Mouse (Mus musculus): ENCODE measurements around the gene 1810024B03Rik. TPM values are rescaled to one million over a fixed set of nuclear protein-coding genes. Genes with fewer than 3 reads are reported as not detected.
"Not testable (repeated sequence)": the region's sequence is repeated elsewhere in the genome, so short reads cannot be mapped to it uniquely, and the experiment has no call there.

1810024B03Rik gene
- polyA plus RNA-seq, 1 experiment from 2014 or later: 1.4 TPM

GRCm38 (mm10) chr2:127208452-127208769 is 331 bp upstream of the 1810024B03Rik start:
- H3K4me1 ChIP-seq (ENCODE audit: control insufficient read depth in 2 of 2, insufficient read depth in 2 of 2, low read length in 2 of 2): peaks cover 2 to 9% of the 10 kb centered on the region in 2 experiments; a peak in 3 of 4 replicates
- H3K27me3 ChIP-seq (ENCODE audit: control insufficient read depth, insufficient read depth, low read length): no peaks in the 10 kb centered on the region
- H3K9me3 ChIP-seq (ENCODE audit: control insufficient read depth, low read length): no peaks in the 10 kb centered on the region
- H3K36me3 ChIP-seq (ENCODE audit: control insufficient read depth, insufficient read depth, low read length): peaks cover 46% of the 10 kb centered on the region
- peak overlapping the region; percentile 83 for H3K9ac ChIP-seq (ENCODE audit: low read length)
- ATAC-seq (ENCODE audit: insufficient number of reproducible peaks, insufficient read depth, low FRiP score, low read depth): 0 out of 2 replicates have a peak, but pooled peaks have one; percentile 8
- under 1% methylated on average over 17 of the region's 17 CpGs for WGBS
- H3K4me3 ChIP-seq (ENCODE audit: control insufficient read depth in 1 of 2, insufficient read depth in 1 of 2, low read depth in 1 of 2, low read length in 2 of 2): peak overlapping the region; percentile 71 to 76
- H3K27ac ChIP-seq (replicated peaks in 1 of 2; ENCODE audit: control insufficient read depth in 1 of 2, insufficient read depth in 1 of 2, low read depth in 2 of 2, low read length in 2 of 2): peak overlapping the region; percentile 2 to 34; a peak in 1 of 4 replicates
- H3K4me2 ChIP-seq (ENCODE audit: low read length): peak overlapping the region; percentile 73

- Histone ChIP-seq H3K9me3 (ENCODE audit: control insufficient read depth, low read length) (no peaks in the 10 kb centered on the region), H3K4me1 (ENCODE audit: control insufficient read depth in 2 of 2, insufficient read depth in 2 of 2, low read length in 2 of 2) (peaks cover 2 to 9% of the 10 kb centered on the region in 2 experiments; a peak in 3 of 4 replicates), H3K36me3 (ENCODE audit: control insufficient read depth, insufficient read depth, low read length) (peaks cover 37% of the 10 kb centered on the region), H3K27me3 (ENCODE audit: control insufficient read depth, insufficient read depth, low read length) (no peaks in the 10 kb centered on the region), H3K4me2 (ENCODE audit: low read length) (no peak overlapping the region), H3K27ac (replicated peaks in 1 of 2; ENCODE audit: control insufficient read depth in 1 of 2, insufficient read depth in 1 of 2, low read depth in 2 of 2, low read length in 2 of 2) (no peak overlapping the region), H3K9ac (ENCODE audit: low read length) (no peak overlapping the region), H3K4me3 (ENCODE audit: control insufficient read depth in 1 of 2, insufficient read depth in 1 of 2, low read depth in 1 of 2, low read length in 2 of 2) (no peak overlapping the region)
- 94% methylated on average over 2 of the region's 2 CpGs for WGBS
- no peak for ATAC-seq (ENCODE audit: insufficient number of reproducible peaks, insufficient read depth, low FRiP score, low read depth)
Measured at GRCm38 (mm10) chr2:127206916-127207315, 1.2 kb downstream of the 1810024B03Rik start.

- H3K36me3 ChIP-seq (ENCODE audit: control insufficient read depth, insufficient read depth, low read length): peaks cover 29% of the 10 kb centered on the region
- H3K27me3 ChIP-seq (ENCODE audit: control insufficient read depth, insufficient read depth, low read length); H3K9me3 ChIP-seq (ENCODE audit: control insufficient read depth, low read length); H3K9ac ChIP-seq (ENCODE audit: low read length); H3K27ac ChIP-seq (replicated peaks in 1 of 2; ENCODE audit: control insufficient read depth in 1 of 2, insufficient read depth in 1 of 2, low read depth in 2 of 2, low read length in 2 of 2); H3K4me2 ChIP-seq (ENCODE audit: low read length); H3K4me3 ChIP-seq (ENCODE audit: control insufficient read depth in 1 of 2, insufficient read depth in 1 of 2, low read depth in 1 of 2, low read length in 2 of 2); ATAC-seq (ENCODE audit: insufficient number of reproducible peaks, insufficient read depth, low FRiP score, low read depth); H3K4me1 ChIP-seq (ENCODE audit: control insufficient read depth in 2 of 2, insufficient read depth in 2 of 2, low read length in 2 of 2): not testable (repeated sequence)
- 90% methylated on average over 4 of the region's 4 CpGs for WGBS
Measured at GRCm38 (mm10) chr2:127205936-127206335, 2.1 kb downstream of the 1810024B03Rik start.

GRCm38 (mm10) chr2:127204932-127205331 is 3.1 kb downstream of the 1810024B03Rik start:
- Histone ChIP-seq H3K4me2 (ENCODE audit: low read length) (no peak overlapping the region), H3K9me3 (ENCODE audit: control insufficient read depth, low read length) (no peaks in the 10 kb centered on the region), H3K27ac (replicated peaks in 1 of 2; ENCODE audit: control insufficient read depth in 1 of 2, insufficient read depth in 1 of 2, low read depth in 2 of 2, low read length in 2 of 2) (no peak overlapping the region), H3K4me3 (ENCODE audit: control insufficient read depth in 1 of 2, insufficient read depth in 1 of 2, low read depth in 1 of 2, low read length in 2 of 2) (no peak overlapping the region), H3K36me3 (ENCODE audit: control insufficient read depth, insufficient read depth, low read length) (peaks cover 19% of the 10 kb centered on the region), H3K27me3 (ENCODE audit: control insufficient read depth, insufficient read depth, low read length) (no peaks in the 10 kb centered on the region), H3K4me1 (ENCODE audit: control insufficient read depth in 2 of 2, insufficient read depth in 2 of 2, low read length in 2 of 2) (peaks cover 2 to 9% of the 10 kb centered on the region in 2 experiments; a peak in 3 of 4 replicates), H3K9ac (ENCODE audit: low read length) (no peak overlapping the region)
- WGBS: 28% methylated on average over 3 of the region's 3 CpGs
- ATAC-seq (ENCODE audit: insufficient number of reproducible peaks, insufficient read depth, low FRiP score, low read depth): no peak

GRCm38 (mm10) chr2:127189574-127189973 is 18.5 kb downstream of the 1810024B03Rik start:
- H3K9ac ChIP-seq (ENCODE audit: low read length): no peak overlapping the region
- H3K27me3 ChIP-seq (ENCODE audit: control insufficient read depth, insufficient read depth, low read length): no peaks in the 10 kb centered on the region
- H3K9me3 ChIP-seq (ENCODE audit: control insufficient read depth, low read length): no peaks in the 10 kb centered on the region
- no peak overlapping the region for H3K4me2 ChIP-seq (ENCODE audit: low read length)
- ATAC-seq (ENCODE audit: insufficient number of reproducible peaks, insufficient read depth, low FRiP score, low read depth): no peak
- no peaks in the 10 kb centered on the region for H3K4me1 ChIP-seq (ENCODE audit: control insufficient read depth in 2 of 2, insufficient read depth in 2 of 2, low read length in 2 of 2)
- no peak overlapping the region for H3K4me3 ChIP-seq (ENCODE audit: control insufficient read depth in 1 of 2, insufficient read depth in 1 of 2, low read depth in 1 of 2, low read length in 2 of 2)
- H3K36me3 ChIP-seq (ENCODE audit: control insufficient read depth, insufficient read depth, low read length): no peaks in the 10 kb centered on the region
- H3K27ac ChIP-seq (replicated peaks in 1 of 2; ENCODE audit: control insufficient read depth in 1 of 2, insufficient read depth in 1 of 2, low read depth in 2 of 2, low read length in 2 of 2): no peak overlapping the region

- Histone ChIP-seq H3K36me3 (ENCODE audit: control insufficient read depth, insufficient read depth, low read length) (no peaks in the 10 kb centered on the region), H3K27ac (replicated peaks in 1 of 2; ENCODE audit: control insufficient read depth in 1 of 2, insufficient read depth in 1 of 2, low read depth in 2 of 2, low read length in 2 of 2) (peak overlapping the region; percentile 84 to 94), H3K9ac (ENCODE audit: low read length) (peak overlapping the region; percentile 83), H3K4me2 (ENCODE audit: low read length) (peak overlapping the region; percentile 84), H3K4me1 (ENCODE audit: control insufficient read depth in 2 of 2, insufficient read depth in 2 of 2, low read length in 2 of 2) (no peaks in the 10 kb centered on the region), H3K4me3 (ENCODE audit: control insufficient read depth in 1 of 2, insufficient read depth in 1 of 2, low read depth in 1 of 2, low read length in 2 of 2) (peak overlapping the region; percentile 59 to 89), H3K27me3 (ENCODE audit: control insufficient read depth, insufficient read depth, low read length) (no peaks in the 10 kb centered on the region), H3K9me3 (ENCODE audit: control insufficient read depth, low read length) (no peaks in the 10 kb centered on the region)
- ATAC-seq (ENCODE audit: insufficient number of reproducible peaks, insufficient read depth, low FRiP score, low read depth): peak; percentile 97
- WGBS: 2% methylated on average over 17 of the region's 17 CpGs
Measured at GRCm38 (mm10) chr2:127182598-127183381, 25.3 kb downstream of the 1810024B03Rik start.

GRCm38 (mm10) chr2:127166261-127166660 is 41.8 kb downstream of the 1810024B03Rik start:
- 5% methylated on average over 1 of the region's 1 CpGs for WGBS
- not testable (repeated sequence) for ATAC-seq (ENCODE audit: insufficient number of reproducible peaks, insufficient read depth, low FRiP score, low read depth); H3K36me3 ChIP-seq (ENCODE audit: control insufficient read depth, insufficient read depth, low read length); H3K27me3 ChIP-seq (ENCODE audit: control insufficient read depth, insufficient read depth, low read length); H3K9ac ChIP-seq (ENCODE audit: low read length); H3K4me3 ChIP-seq (ENCODE audit: control insufficient read depth in 1 of 2, insufficient read depth in 1 of 2, low read depth in 1 of 2, low read length in 2 of 2); H3K9me3 ChIP-seq (ENCODE audit: control insufficient read depth, low read length); H3K4me1 ChIP-seq (ENCODE audit: control insufficient read depth in 2 of 2, insufficient read depth in 2 of 2, low read length in 2 of 2); H3K27ac ChIP-seq (replicated peaks in 1 of 2; ENCODE audit: control insufficient read depth in 1 of 2, insufficient read depth in 1 of 2, low read depth in 2 of 2, low read length in 2 of 2); H3K4me2 ChIP-seq (ENCODE audit: low read length)

GRCm38 (mm10) chr2:127165675-127166074 is 42.4 kb downstream of the 1810024B03Rik start:
- Histone ChIP-seq H3K4me3 (ENCODE audit: control insufficient read depth in 1 of 2, insufficient read depth in 1 of 2, low read depth in 1 of 2, low read length in 2 of 2) (no peak overlapping the region), H3K4me1 (ENCODE audit: control insufficient read depth in 2 of 2, insufficient read depth in 2 of 2, low read length in 2 of 2) (no peaks in the 10 kb centered on the region), H3K9ac (ENCODE audit: low read length) (no peak overlapping the region), H3K36me3 (ENCODE audit: control insufficient read depth, insufficient read depth, low read length) (no peaks in the 10 kb centered on the region), H3K27me3 (ENCODE audit: control insufficient read depth, insufficient read depth, low read length) (no peaks in the 10 kb centered on the region), H3K4me2 (ENCODE audit: low read length) (no peak overlapping the region), H3K27ac (replicated peaks in 1 of 2; ENCODE audit: control insufficient read depth in 1 of 2, insufficient read depth in 1 of 2, low read depth in 2 of 2, low read length in 2 of 2) (no peak overlapping the region), H3K9me3 (ENCODE audit: control insufficient read depth, low read length) (no peaks in the 10 kb centered on the region)
- no peak for ATAC-seq (ENCODE audit: insufficient number of reproducible peaks, insufficient read depth, low FRiP score, low read depth)
- WGBS: 47% methylated on average over 4 of the region's 4 CpGs

All from heart, embryonic 14.5 days (tissue).